Mouse (Mus musculus) midbrain, embryonic 11.5 days (tissue): ENCODE measurements around the gene Rbm38. TPM values are rescaled to one million over a fixed set of nuclear protein-coding genes. Genes with fewer than 3 reads are reported as not detected.

Experiments used
- ATAC-seq: fragments of 200-750 bp; cut with Nextera tagmentation; 2 replicates; pipeline ENCODE4 v1.8.0; 2017; ENCODE audit warnings: moderate TSS enrichment, moderate library complexity; ENCODE audit not compliant: low FRiP score
- DNase-seq: peaks from one replicate; pipeline ENCODE4 v3.0.0; 2015; ENCODE audit warnings: low spot score; ENCODE audit errors: missing footprints
- H3K27ac ChIP-seq: fragments of 300-500 bp; sonication (generic); 2 replicates; pipeline ENCODE4 v1.5.1; 2014; ENCODE audit warnings: low read depth, low read length
- H3K27me3 ChIP-seq: fragments of 300-500 bp; sonication (generic); 2 replicates; pipeline ENCODE4 v1.6.1; 2014; ENCODE audit warnings: mild to moderate bottlenecking, low read length, moderate library complexity, mixed read lengths; ENCODE audit not compliant: control insufficient read depth, insufficient read depth
- H3K36me3 ChIP-seq: fragments of 300-500 bp; sonication (generic); 2 replicates; pipeline ENCODE4 v1.6.1; 2014; ENCODE audit warnings: mild to moderate bottlenecking, low read length, moderate library complexity, mixed read lengths; ENCODE audit not compliant: control insufficient read depth, insufficient read depth
- H3K4me1 ChIP-seq: fragments of 300-500 bp; sonication (generic); 2 replicates; pipeline ENCODE4 v1.6.1; 2014; ENCODE audit warnings: low read length; ENCODE audit not compliant: control insufficient read depth, insufficient read depth
- H3K4me2 ChIP-seq: fragments of 300-500 bp; sonication (generic); 2 replicates; pipeline ENCODE4 v1.6.1; 2014; ENCODE audit warnings: mild to moderate bottlenecking, moderate library complexity
- H3K4me3 ChIP-seq: fragments of 300-500 bp; sonication (generic); 2 replicates; pipeline ENCODE4 v1.5.1; 2014; ENCODE audit warnings: low read depth, low read length
- H3K9ac ChIP-seq: fragments of 300-500 bp; sonication (generic); 2 replicates; pipeline ENCODE4 v1.6.1; 2014; ENCODE audit warnings: low read length
- H3K9me3 ChIP-seq: fragments of 300-500 bp; sonication (generic); 2 replicates; pipeline ENCODE4 v1.6.1; 2016; ENCODE audit warnings: low read length; ENCODE audit not compliant: control insufficient read depth
- WGBS: fragments of 180-500 bp; shearing (Covaris S2); extraction: QIAGEN DNeasy Blood & Tissue Kit; methylation state at CpG from one replicate; pipeline ENCODE4 v1.1.7; 2014; 5-methylcytosine and 5-hydroxymethylcytosine counted together
- polyA plus RNA-seq: library from polyadenylated mRNA; unstranded; fragments of >200 nt; fragmentation: Nextera tagmentation; extraction: Ambion mirVana; gene quantifications from 2 replicates; pipeline ENCODE4 v1.2.1, GENCODE M21; 2014

Rbm38 gene
- polyA plus RNA-seq, 1 experiment from 2014 or later: 77.3 TPM

DNA sequence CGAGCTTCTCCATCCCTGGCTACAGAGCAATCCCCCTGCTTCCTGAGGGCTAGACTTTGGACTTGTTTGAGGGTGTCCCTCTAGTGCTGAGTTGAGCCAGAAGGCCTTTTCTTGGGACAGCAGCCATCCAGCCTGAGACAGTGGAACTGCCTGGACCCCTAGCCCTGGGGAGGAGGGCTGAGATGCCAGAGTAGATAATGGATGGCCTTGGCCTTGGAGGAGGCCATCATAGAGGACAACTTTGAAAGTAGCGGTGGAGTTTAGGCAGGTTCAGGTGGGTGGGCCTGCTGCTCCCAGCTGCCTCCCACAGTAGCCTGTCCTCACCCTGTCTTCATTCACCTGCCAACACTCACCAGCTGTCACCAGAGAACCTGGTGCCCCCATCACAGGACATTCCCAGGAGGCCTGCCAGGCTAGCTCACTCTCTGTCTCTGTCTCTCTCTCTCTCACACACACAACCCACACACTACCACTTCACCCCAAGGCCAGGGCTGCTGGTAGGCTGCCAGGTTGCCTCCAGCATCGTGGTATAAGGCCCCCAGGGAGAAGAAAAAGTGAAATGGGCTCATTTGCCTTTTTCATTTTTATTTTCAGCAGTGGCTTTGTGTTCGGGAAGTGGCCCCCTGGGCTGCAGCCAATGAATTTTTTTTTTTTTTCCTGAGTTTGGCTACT, 7.7 kb downstream of the Rbm38 start:
- ATAC-seq: no peak
- H3K4me1 ChIP-seq: peaks cover 21% of the 10 kb centered on the region
- H3K36me3 ChIP-seq: peaks cover 18% of the 10 kb centered on the region
- DNase-seq: no peak
- no peak overlapping the region for H3K4me3 ChIP-seq
- no peak overlapping the region for H3K9ac ChIP-seq
- no peak overlapping the region for H3K4me2 ChIP-seq
- H3K27ac ChIP-seq: no peak overlapping the region
- H3K27me3 ChIP-seq: no peaks in the 10 kb centered on the region
- no peaks in the 10 kb centered on the region for H3K9me3 ChIP-seq
- WGBS: 91% methylated on average over 4 of the region's 4 CpGs

DNA sequence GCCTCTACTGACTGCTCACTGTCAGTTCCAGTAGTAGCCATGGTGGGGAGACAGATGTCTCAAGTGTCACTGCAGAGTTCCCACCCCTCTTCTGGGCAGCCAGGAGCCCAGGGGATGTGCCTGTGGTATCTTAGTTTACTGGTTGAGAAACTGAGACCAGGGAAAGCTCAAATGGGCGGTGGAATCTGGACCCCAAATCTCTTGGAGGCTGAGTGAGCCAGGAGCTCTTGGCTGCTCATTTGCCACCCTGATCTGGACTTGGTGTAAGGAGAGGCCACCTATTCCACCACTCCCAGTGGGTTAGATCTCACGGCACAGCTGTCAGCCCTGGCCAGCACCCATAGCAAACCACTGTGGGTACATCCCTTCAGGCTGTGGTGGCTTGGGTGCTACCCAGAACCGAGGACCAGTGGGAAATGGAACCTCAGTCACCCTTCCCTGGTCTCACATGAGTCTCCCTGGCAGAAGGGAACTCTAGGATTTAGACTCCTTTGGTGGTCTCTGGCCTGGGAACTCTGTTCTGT, 8.3 kb downstream of the Rbm38 start:
- Histone ChIP-seq H3K4me1 (peaks cover 15% of the 10 kb centered on the region), H3K4me3 (no peak overlapping the region), H3K27ac (no peak overlapping the region), H3K27me3 (no peaks in the 10 kb centered on the region), H3K9ac (no peak overlapping the region), H3K36me3 (peaks cover 18% of the 10 kb centered on the region), H3K4me2 (no peak overlapping the region), H3K9me3 (no peaks in the 10 kb centered on the region)
- 90% methylated on average over 3 of the region's 3 CpGs for WGBS
- no peak for DNase-seq
- ATAC-seq: no peak

DNA sequence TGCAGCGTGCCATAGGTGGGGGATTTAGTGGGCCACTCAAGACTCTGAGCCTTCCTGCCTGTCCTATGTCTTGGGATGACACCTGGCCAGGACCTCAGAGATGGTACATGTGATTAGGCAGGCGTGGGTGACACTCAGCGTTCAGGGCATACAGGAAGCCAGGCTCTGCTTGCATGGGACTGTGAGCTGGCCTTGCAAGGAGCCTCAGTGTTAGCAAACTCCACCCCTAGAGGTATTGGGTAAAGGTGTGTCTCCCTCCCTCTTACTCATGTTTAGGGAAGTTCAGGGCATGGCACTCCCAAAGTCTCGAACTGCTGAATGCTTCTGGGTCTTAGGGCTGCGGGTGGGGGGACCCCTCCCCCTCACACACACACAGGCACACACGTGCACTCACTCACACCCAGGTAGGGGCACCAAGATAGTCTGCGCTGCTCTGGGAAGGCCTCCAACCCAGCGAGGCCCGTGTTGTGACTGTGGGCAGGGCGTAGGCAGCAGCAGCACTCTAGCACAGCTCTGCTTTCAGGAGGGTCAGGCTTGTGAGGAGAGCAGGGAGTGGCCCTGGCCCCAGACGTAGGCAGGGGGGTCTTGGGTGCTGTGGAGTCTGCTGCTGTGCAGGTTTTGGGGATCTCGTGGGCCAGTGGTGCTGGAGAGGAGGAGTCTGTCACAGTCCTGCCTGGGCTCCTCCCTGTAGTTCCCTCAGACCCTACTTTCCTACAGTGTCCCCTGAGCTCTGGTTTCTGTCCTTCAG, 10.5 kb downstream of the Rbm38 start:
- no peak overlapping the region for H3K9ac ChIP-seq
- H3K27ac ChIP-seq: no peak overlapping the region
- peaks cover 18% of the 10 kb centered on the region for H3K36me3 ChIP-seq
- no peak overlapping the region for H3K4me2 ChIP-seq
- no peaks in the 10 kb centered on the region for H3K9me3 ChIP-seq
- DNase-seq: no peak
- H3K4me3 ChIP-seq: no peak overlapping the region
- 81% methylated on average over 12 of the region's 12 CpGs for WGBS
- ATAC-seq: peak; percentile 5; the same call in 1 of the 2 replicates
- peaks cover 2% of the 10 kb centered on the region; the same call in 1 of the 2 replicates for H3K4me1 ChIP-seq
- H3K27me3 ChIP-seq: no peaks in the 10 kb centered on the region

DNA sequence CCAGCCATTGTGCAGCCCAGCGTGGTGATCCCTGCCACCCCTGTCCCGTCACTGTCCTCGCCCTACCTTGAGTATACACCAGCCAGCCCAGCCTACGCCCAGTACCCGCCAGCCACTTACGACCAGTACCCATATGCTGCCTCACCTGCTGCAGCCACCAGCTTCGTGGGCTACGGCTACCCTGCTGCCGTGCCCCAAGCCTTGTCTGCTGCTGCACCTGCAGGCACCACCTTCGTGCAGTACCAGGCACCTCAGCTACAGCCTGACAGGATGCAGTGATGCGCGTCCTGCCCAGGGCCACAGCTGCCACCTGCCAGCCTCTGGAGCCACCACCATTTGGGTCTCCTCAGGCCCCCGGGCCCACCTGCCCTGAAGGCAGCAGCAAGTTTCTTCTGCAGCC, 13.2 kb downstream of the Rbm38 start:
- no peak overlapping the region for H3K4me3 ChIP-seq
- DNase-seq (no peak), ATAC-seq (0 out of 2 replicates have a peak, but pooled peaks have one; percentile 8)
- H3K36me3 ChIP-seq: peaks cover 12% of the 10 kb centered on the region
- no peak overlapping the region for H3K9ac ChIP-seq
- H3K27ac ChIP-seq: no peak overlapping the region
- H3K27me3 ChIP-seq: no peaks in the 10 kb centered on the region
- H3K4me1 ChIP-seq: no peaks in the 10 kb centered on the region
- 97% methylated on average over 13 of the region's 13 CpGs for WGBS
- H3K4me2 ChIP-seq: no peak overlapping the region
- no peaks in the 10 kb centered on the region for H3K9me3 ChIP-seq

DNA sequence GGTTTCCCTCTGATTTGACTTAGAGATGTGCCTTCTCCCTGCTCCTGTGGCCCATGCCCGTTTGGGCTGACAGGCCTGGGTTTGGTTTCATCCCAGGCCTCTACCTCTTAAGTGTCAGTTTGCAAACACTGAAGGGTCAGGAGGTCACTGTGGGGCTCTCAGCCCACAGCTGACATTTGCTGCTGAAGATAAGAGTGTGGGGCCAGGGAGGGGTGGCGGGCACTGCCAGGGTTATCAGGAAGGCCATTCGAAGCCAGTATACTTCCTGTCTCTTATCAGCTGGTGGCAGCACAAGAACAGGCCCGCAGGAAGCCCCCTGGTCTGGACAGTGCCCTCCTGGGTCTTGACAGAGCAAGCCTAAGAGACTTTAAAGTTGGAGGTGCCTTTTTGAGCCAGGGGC, 14.7 kb downstream of the Rbm38 start:
- Histone ChIP-seq H3K27ac (no peak overlapping the region), H3K9ac (no peak overlapping the region), H3K9me3 (no peaks in the 10 kb centered on the region), H3K4me3 (no peak overlapping the region), H3K4me1 (no peaks in the 10 kb centered on the region), H3K36me3 (peaks cover 12% of the 10 kb centered on the region), H3K4me2 (no peak overlapping the region), H3K27me3 (no peaks in the 10 kb centered on the region)
- 81% methylated on average over 4 of the region's 4 CpGs for WGBS
- ATAC-seq: no peak
- DNase-seq: no peak

DNA sequence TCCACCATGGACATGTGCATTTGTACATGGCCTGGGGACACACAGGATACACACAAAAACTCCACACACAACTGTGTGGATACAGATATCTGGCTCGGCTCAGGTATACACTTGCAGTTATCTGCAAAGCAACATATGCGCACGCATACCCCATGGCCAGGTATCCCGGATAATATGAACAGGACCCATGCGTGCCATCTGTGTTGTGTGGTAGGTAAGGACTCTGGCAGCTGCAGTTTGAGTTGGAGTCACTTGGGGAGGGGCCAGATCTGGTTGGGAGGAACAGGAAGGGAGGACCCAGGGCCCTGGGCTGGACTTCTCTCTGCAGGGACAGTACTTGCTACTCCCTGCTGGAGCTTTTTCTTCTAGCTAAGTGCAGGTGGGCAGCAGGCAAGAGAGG, 15.4 kb downstream of the Rbm38 start:
- H3K4me2 ChIP-seq: no peak overlapping the region
- H3K4me1 ChIP-seq: no peaks in the 10 kb centered on the region
- no peak overlapping the region for H3K4me3 ChIP-seq
- no peak overlapping the region for H3K27ac ChIP-seq
- no peak overlapping the region for H3K9ac ChIP-seq
- H3K9me3 ChIP-seq: no peaks in the 10 kb centered on the region
- DNase-seq: no peak
- H3K36me3 ChIP-seq: peaks cover 9% of the 10 kb centered on the region
- no peaks in the 10 kb centered on the region for H3K27me3 ChIP-seq
- WGBS: 93% methylated on average over 5 of the region's 5 CpGs
- ATAC-seq: no peak

DNA sequence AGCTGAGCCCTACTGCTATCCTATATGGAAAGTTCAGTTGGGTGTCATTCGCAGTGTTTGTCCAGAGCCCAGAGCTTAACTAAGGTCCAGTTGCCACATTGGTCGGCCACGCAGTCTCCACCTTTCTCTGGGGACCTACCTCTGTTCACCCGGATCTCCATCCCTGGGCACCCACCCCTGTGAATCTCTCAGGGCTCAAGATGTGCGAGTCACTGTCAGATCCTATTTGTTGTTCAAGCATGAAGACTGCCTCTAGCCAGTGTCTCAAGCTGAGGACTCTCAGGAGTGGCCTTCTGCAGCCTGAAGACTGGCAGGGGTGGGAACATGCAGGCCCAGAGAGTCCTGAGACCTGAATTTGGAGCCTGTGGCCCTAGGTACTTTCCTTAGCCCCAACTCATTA, 15.8 kb downstream of the Rbm38 start:
- H3K36me3 ChIP-seq: peaks cover 9% of the 10 kb centered on the region

DNA sequence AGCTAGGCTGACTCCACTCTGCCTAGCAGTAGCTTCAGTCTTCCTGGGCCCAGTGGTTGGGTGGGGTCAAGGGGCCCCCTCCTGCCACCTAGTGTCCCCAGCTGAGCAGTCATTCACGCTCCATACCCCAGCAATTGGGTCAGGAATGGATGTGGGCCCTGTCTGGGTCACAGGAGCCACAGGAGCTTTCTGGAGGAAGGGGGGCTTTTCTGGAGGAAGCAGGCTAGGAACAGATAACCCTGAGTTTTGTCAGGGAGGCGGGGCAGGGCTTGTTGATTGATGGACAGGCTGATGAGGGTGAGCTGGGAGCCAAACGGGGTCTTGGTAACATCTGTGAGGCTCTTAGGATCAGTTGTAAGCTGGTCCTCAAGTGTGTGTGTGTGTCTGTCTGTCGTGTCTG, 16.3 kb downstream of the Rbm38 start:
- Histone ChIP-seq H3K9ac (no peak overlapping the region), H3K4me1 (no peaks in the 10 kb centered on the region), H3K4me3 (no peak overlapping the region), H3K4me2 (no peak overlapping the region), H3K9me3 (no peaks in the 10 kb centered on the region), H3K27ac (no peak overlapping the region), H3K36me3 (peaks cover 6% of the 10 kb centered on the region; the same call in 1 of the 2 replicates), H3K27me3 (no peaks in the 10 kb centered on the region)
- DNase-seq (no peak), ATAC-seq (no peak)
- WGBS: 66% methylated on average over 4 of the region's 4 CpGs

More for the DNA sequence above, 15.8 kb downstream of the Rbm38 start:
- Histone ChIP-seq H3K27me3 (no peaks in the 10 kb centered on the region), H3K9ac (no peak overlapping the region), H3K27ac (no peak overlapping the region), H3K9me3 (no peaks in the 10 kb centered on the region), H3K4me2 (no peak overlapping the region), H3K4me1 (no peaks in the 10 kb centered on the region), H3K4me3 (no peak overlapping the region)
- WGBS: 87% methylated on average over 5 of the region's 5 CpGs
- DNase-seq: no peak
- ATAC-seq: no peak

DNA sequence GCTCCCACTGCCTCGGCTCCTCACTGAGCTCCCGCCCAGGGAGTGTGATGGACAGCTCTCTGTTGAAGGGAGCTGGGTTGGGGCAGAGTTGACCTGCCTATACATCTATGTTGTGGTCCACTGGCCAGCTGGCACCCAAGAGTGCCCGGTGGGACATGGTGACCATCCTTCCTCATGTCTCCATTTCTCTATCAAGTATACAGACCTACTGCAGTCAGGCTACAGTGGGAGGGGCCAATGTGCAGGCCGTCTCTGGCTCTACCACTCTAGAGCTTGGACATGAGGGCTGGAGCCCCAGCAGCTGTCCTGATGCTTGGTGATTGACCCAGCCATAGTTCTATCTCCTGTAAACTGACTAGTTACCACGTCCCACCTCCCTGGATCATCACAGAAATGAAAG, 17.0 kb downstream of the Rbm38 start:
- Histone ChIP-seq H3K27me3 (no peaks in the 10 kb centered on the region), H3K9me3 (no peaks in the 10 kb centered on the region), H3K4me2 (no peak overlapping the region), H3K4me1 (no peaks in the 10 kb centered on the region), H3K9ac (no peak overlapping the region), H3K4me3 (no peak overlapping the region), H3K27ac (no peak overlapping the region), H3K36me3 (peaks cover 4% of the 10 kb centered on the region; the same call in 1 of the 2 replicates)
- 85% methylated on average over 5 of the region's 5 CpGs for WGBS
- no peak for ATAC-seq
- DNase-seq: no peak
